Mouse (Mus musculus): ENCODE measurements around the gene Ninl.
"Not testable (repeated sequence)": the region's sequence is repeated elsewhere in the genome, so short reads cannot be mapped to it uniquely, and the experiment has no call there.

Gene Ninl

GRCm38 (mm10) chr2:150948786-150949185, 90.4 kb downstream of the Ninl start:
- DNase-seq (ENCODE audit: low spot score in 2 of 2), result no peak

DNA sequence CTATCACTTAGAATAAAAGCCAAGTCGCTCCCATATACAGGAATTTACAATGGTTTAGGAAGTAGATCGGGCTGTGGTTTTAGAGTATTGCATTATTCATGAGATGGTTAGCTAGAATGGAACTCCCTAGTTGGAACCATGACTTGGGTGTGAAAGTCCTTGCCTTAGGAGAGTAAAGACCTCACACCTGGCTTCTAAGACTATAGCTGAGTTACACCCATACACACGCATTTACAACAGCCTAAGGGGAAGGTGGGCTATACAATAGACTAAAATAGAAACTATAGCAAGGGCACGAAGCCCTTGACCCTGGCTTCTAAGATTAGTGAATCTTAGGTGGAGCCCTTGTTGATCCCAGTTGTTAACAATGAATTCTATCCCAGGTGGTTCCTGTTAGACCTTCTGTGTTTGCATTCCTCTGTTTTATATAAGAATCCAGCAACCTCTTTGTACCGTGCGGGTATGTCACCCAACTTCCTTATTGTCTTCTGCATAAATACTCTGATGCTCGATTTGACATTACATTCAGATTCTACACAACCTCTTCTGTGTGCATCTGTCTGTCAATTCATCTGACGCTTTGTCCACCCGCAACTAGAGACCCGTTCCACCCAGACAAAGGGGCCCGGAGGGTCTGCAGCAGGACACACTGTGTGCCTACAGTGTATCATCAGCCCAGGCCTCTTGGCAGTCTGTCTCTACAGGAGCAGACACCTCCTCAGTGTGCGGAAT, 91.1 kb downstream of the Ninl start:
- not testable (repeated sequence) for DNase-seq (ENCODE audit: low spot score in 2 of 2)

- DNase-seq (ENCODE audit: low spot score in 2 of 2), result not testable (repeated sequence)
These were observed 91.8 kb downstream of the Ninl start for GRCm38 (mm10) chr2:150947341-150947740.

DNA sequence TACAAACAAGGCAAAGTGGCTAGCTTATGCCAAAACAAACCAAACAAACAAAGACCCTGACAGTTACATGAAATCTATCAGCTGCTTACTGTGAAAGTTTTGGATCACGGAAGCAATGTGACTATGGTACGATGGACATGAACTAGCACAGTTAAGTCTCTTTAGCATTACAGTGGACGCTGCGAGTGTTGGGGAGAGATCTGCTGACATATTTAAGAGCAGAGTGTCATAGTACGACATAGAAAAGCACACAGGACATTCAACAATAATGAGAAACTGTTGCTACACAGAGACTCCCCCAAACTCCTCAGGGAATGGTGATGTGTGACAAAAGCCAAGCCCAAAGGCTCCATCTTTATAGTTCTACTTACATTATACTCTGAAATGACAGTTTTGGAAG, 95.2 kb downstream of the Ninl start:
- no peak for DNase-seq (ENCODE audit: low spot score in 2 of 2)

DNA sequence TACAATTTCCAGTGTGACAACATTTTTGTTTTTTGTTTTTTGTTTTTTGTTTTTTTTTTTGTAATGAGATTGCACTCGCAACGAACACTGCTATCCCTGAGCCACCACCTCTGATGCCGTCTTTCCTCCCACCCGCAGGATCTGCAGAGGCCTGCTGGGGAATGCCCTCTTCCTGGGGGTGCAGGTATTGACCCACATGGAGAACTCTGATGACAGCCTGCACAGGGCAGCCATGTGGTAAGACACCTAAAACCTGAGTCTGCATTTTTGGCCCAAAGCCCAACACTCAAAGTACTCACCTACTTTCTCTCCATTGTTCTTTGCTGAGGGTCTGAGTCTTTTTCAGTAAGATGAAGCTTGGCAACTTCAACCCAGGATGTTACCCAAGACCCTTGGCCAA, 104.5 kb downstream of the Ninl start:
- no peak for DNase-seq (ENCODE audit: low spot score in 2 of 2)

DNA sequence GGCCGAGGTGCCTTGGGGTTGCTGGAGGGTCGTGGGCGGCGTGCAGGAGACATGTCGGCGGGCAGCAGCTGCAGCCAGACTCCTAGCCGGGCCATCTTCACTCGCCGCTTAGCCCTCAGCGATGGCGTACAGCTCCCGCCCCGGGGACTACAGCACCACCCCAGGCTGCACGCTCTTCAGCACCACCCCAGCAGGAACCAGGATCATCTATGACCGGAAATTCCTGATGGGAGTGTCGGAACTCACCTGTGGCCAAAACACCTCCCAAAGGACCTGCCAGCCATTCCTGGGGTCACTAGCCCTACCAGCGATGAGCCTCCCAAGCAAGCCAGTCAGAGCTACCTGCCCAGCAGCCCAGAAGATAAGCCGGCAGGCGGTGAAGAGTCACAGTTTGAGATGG, 105.7 kb downstream of the Ninl start:
- DNase-seq (ENCODE audit: low spot score in 2 of 2), result no peak

- no peak for DNase-seq (ENCODE audit: low spot score in 2 of 2)
These were observed 108.4 kb downstream of the Ninl start for GRCm38 (mm10) chr2:150930806-150931205.

GRCm38 (mm10) chr2:150929156-150929555, 110.0 kb downstream of the Ninl start:
- DNase-seq (ENCODE audit: low spot score in 2 of 2), result no peak

- no peak for DNase-seq (ENCODE audit: low spot score in 2 of 2)
These were observed 112.0 kb downstream of the Ninl start for GRCm38 (mm10) chr2:150927038-150927720.

GRCm38 (mm10) chr2:150923505-150923904, 115.7 kb downstream of the Ninl start:
- DNase-seq (ENCODE audit: low spot score in 2 of 2), result no peak

- DNase-seq (ENCODE audit: low spot score in 2 of 2), result no peak
These were observed 116.2 kb downstream of the Ninl start for GRCm38 (mm10) chr2:150923026-150923425.

DNA sequence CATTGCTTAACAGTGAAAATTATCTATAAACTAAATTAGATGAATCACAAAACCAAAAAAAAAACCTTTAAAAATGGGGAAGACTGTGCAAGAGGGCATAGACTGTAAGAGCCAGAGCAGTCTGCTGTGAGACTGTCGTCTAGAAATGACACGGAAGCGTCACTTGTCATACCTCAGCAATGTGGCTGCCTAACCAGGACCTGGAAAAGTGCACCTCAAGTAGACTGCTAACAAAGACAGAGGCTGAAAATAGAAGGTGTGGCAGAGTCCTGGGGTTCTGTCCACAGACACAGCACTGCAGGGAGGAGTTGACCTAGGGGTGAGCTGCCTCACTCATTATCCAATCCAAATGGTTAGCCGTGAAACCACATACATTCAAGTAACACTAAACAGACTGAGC, 117.0 kb downstream of the Ninl start:
- no peak for DNase-seq (ENCODE audit: low spot score in 2 of 2)

DNA sequence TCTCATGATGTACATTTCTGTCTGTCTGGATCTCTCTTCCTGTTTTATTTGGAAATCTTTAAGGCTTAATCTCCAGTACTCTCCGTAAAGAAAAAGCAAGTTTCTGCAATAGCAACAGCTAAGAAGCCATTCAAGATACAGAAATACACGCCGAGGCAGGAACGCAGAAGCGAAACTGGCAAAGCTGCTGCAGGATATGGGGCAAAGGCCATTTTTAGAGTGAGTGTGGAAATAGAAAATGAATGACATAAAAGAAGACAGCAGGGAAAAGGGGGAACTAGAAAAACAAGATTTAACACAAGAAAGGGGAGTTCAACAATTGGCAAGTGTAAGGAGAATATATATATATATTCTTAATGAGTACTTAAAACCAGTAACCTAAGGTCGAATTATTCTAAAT, 117.5 kb downstream of the Ninl start:
- no peak for DNase-seq (ENCODE audit: low spot score in 2 of 2)

- DNase-seq (ENCODE audit: low spot score in 2 of 2), result no peak
These were observed 118.6 kb downstream of the Ninl start for GRCm38 (mm10) chr2:150920543-150920942.

- no peak for DNase-seq (ENCODE audit: low spot score in 2 of 2)
These were observed 120.5 kb downstream of the Ninl start for GRCm38 (mm10) chr2:150918720-150919119.

DNA sequence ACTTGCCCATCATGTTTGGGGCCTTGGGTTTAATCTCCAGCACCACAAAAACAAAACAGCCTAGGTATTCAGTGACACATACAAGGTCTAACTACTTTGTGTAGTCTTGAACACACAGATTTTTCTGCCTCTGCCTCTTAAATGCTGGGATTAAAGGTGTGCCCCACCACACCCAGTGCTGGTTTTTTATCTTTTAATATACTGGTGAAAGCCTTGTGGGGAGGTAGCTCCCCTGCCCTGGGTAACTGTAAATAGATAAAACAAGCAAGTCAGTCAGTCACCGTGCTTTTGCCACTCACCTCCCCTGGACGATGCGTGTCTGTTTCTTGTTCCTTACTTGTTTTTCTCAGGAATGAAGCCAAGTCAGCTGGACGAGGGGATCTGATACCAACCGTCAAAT, 123.4 kb downstream of the Ninl start:
- no peak for DNase-seq (ENCODE audit: low spot score in 2 of 2)

DNA sequence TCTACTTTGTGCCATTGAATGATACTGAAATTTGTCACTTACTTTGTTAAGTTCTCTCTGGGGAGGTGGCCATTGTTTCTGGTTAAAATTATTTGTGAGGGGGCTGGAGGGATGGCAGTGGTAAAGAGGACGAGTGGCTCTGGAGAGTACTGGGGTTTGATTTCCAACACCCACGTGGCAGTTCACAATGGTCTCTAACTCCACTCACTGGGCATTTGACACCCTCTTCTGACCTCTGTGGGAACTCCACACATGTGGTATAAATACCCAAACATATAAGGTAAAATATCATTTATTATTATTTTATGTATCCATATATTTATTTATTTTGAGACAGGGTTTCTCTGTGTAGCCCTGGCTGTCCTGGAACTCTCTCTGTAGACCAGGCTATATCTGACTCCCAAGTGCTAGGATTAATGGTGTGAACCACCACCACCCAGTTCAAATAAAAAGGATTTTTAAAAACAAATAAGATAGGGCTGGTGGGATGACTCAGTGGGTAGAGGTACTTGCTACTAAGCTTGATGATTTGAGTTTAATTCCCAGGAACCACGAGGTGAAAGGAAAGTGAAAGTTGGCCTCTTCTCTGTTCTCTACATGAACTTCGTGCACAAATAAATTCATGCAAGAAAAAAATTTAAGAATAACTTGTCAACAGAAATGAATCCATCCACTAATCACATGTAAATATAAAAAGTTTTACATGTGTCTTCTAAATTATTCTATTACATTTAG, 124.2 kb downstream of the Ninl start:
- DNase-seq (ENCODE audit: low spot score in 2 of 2), result no peak

- DNase-seq (ENCODE audit: low spot score in 2 of 2), result no peak
These were observed 128.8 kb downstream of the Ninl start for GRCm38 (mm10) chr2:150910295-150910881.

DNA sequence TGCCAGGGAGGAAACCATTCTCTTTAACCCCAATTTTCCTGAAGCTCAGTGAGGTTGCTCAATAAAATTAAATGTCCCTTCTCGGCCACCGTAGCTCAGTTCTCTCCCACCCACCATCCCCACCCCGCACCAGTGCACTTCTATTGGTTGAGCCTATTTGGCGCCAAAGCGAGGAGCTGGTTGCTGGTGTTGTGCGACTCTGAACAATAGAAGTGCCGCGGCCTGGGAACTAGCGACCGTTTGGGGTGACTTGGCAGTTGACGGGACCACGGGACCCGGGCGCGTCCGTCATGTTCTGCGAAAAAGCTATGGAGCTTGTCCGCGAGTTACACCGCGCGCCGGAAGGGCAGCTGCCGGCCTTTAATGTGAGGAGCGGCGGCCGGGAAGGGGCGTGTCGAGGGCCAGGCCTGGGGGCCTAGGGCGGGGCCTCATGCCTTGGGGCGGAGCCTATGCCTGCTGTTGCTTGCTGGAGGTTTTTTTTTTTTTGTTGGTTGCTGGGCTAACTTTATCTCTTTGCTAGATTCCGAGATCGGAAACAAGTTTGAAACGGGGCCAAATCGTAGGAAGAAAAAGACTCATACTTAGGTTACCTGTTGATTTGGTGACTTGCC, 129.6 kb downstream of the Ninl start:
- DNase-seq (ENCODE audit: low spot score in 2 of 2), result peak; percentile 91 to 92

DNA sequence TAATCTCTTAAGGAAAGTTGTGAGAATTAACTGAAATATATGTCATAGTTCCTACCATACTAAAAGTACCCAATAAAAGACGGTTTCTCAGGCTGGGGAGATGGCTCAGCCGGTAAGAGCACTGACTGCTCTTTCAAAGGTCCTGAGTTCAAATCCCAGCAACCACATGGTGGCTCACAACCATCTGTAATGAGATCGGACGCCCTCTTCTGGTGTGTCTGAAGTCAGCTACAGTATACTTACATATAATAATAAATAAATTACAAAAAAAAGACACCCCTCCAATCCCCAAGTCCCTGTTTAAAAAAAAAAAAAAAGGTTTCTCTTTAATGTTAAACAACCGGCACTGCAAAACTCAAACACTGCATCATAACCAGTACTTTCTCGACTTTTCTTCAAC, 130.3 kb downstream of the Ninl start:
- not testable (repeated sequence) for DNase-seq (ENCODE audit: low spot score in 2 of 2)

- no peak for DNase-seq (ENCODE audit: low spot score in 2 of 2)
These were observed 134.2 kb downstream of the Ninl start, which contains the start of gene Gins1 for GRCm38 (mm10) chr2:150904936-150905450. Gene Gins1 (plus strand): TSS chr2:150905400.

Measured in spleen, postnatal 14 days (tissue).